Mouse (Mus musculus): ENCODE data around the gene Mettl25. TPM values are rescaled to one million over a fixed set of nuclear protein-coding genes. Genes with fewer than 3 reads are reported as not detected.

Mettl25 gene
- polyA plus RNA-seq, 1 experiment from 2014 or later: 11.0 TPM

DNA sequence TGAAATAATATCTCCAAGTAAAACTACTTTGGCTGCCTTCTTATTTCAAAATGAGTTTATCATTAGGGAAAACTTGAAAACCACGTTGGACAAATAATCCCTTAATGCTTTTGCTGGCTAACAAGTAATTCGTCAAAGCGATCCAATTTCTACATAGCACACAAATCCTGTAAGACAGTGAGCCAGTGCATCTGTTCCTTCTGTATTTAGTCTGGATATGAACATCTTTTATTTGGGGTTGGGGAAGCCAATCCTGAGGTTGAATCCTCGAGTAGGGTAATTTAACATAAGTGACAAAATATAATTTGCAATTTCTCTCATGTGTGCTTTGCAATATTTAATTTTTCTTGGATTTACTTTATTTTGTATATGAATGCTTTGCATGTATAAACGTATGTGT lies 102.2 kb downstream of the Mettl25 start:
- WGBS: 71% methylated on average over 5 of the region's 5 CpGs
- no peak overlapping the region for H3K9ac ChIP-seq (ENCODE audit: low read length)
- H3K4me2 ChIP-seq (ENCODE audit: low read length): no peak overlapping the region
- no peaks in the 10 kb centered on the region for H3K36me3 ChIP-seq (ENCODE audit: control insufficient read depth, insufficient read depth, low read length)
- H3K9me3 ChIP-seq (ENCODE audit: control insufficient read depth, low read length): no peaks in the 10 kb centered on the region
- no peak for ATAC-seq (ENCODE audit: insufficient number of reproducible peaks, insufficient read depth, low FRiP score, low read depth)
- no peaks in the 10 kb centered on the region for H3K27me3 ChIP-seq (ENCODE audit: control insufficient read depth, insufficient read depth, low read length)
- H3K27ac ChIP-seq (replicated peaks in 1 of 2; ENCODE audit: control insufficient read depth in 1 of 2, insufficient read depth in 1 of 2, low read depth in 2 of 2, low read length in 2 of 2): no peak overlapping the region
- H3K4me3 ChIP-seq (ENCODE audit: control insufficient read depth in 1 of 2, insufficient read depth in 1 of 2, low read depth in 1 of 2, low read length in 2 of 2): no peak overlapping the region
- no peaks in the 10 kb centered on the region for H3K4me1 ChIP-seq (ENCODE audit: control insufficient read depth in 2 of 2, insufficient read depth in 2 of 2, low read length in 2 of 2)

DNA sequence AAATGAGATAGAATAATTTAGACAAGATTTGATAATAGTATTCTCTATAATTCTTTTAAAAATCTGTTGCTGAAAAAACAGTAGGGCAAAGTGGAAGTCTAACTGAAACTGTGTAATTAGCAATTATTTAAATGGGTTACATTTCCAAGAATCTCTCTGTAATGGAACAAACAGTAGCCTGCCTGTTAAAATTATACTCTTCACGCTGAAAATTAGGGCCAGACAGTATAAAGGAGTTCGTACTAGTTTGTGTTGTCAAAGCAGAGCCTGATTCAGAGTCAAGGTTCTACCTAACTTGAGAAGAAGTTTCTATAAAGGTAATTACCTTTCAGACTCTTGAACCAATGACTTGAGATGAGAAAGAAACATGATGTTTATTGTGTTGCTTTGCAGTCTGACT lies 113.4 kb downstream of the Mettl25 start:
- Histone ChIP-seq H3K27ac (replicated peaks in 1 of 2; ENCODE audit: control insufficient read depth in 1 of 2, insufficient read depth in 1 of 2, low read depth in 2 of 2, low read length in 2 of 2) (no peak overlapping the region), H3K4me3 (ENCODE audit: control insufficient read depth in 1 of 2, insufficient read depth in 1 of 2, low read depth in 1 of 2, low read length in 2 of 2) (no peak overlapping the region), H3K4me2 (ENCODE audit: low read length) (no peak overlapping the region), H3K36me3 (ENCODE audit: control insufficient read depth, insufficient read depth, low read length) (no peaks in the 10 kb centered on the region), H3K9ac (ENCODE audit: low read length) (no peak overlapping the region), H3K4me1 (ENCODE audit: control insufficient read depth in 2 of 2, insufficient read depth in 2 of 2, low read length in 2 of 2) (no peaks in the 10 kb centered on the region), H3K9me3 (ENCODE audit: control insufficient read depth, low read length) (no peaks in the 10 kb centered on the region), H3K27me3 (ENCODE audit: control insufficient read depth, insufficient read depth, low read length) (no peaks in the 10 kb centered on the region)
- WGBS: 67% methylated on average over 2 of the region's 2 CpGs
- ATAC-seq (ENCODE audit: insufficient number of reproducible peaks, insufficient read depth, low FRiP score, low read depth): no peak

DNA sequence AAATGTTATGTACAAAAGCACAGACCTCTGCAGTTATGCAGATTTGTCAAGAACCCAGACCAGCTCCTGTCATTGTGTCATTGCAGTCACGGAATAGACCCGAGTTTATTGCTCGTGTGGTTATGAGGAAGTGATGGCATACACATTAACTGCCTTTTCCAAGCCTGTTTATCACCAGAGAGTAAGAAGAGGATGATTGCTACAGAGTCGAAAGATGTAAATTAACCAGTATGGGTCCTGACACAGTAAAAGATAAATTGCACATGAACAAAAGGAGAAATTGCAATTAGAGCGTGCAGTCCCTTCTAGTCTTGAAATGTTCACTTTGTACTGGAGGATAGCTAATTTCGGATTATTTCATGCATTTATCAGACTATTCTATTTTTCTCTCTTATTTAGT lies 113.8 kb downstream of the Mettl25 start:
- no peak for ATAC-seq (ENCODE audit: insufficient number of reproducible peaks, insufficient read depth, low FRiP score, low read depth)
- Histone ChIP-seq H3K27ac (replicated peaks in 1 of 2; ENCODE audit: control insufficient read depth in 1 of 2, insufficient read depth in 1 of 2, low read depth in 2 of 2, low read length in 2 of 2) (no peak overlapping the region), H3K9me3 (ENCODE audit: control insufficient read depth, low read length) (no peaks in the 10 kb centered on the region), H3K4me1 (ENCODE audit: control insufficient read depth in 2 of 2, insufficient read depth in 2 of 2, low read length in 2 of 2) (no peaks in the 10 kb centered on the region), H3K27me3 (ENCODE audit: control insufficient read depth, insufficient read depth, low read length) (no peaks in the 10 kb centered on the region), H3K36me3 (ENCODE audit: control insufficient read depth, insufficient read depth, low read length) (no peaks in the 10 kb centered on the region), H3K9ac (ENCODE audit: low read length) (no peak overlapping the region), H3K4me3 (ENCODE audit: control insufficient read depth in 1 of 2, insufficient read depth in 1 of 2, low read depth in 1 of 2, low read length in 2 of 2) (no peak overlapping the region), H3K4me2 (ENCODE audit: low read length) (no peak overlapping the region)
- 75% methylated on average over 6 of the region's 6 CpGs for WGBS

DNA sequence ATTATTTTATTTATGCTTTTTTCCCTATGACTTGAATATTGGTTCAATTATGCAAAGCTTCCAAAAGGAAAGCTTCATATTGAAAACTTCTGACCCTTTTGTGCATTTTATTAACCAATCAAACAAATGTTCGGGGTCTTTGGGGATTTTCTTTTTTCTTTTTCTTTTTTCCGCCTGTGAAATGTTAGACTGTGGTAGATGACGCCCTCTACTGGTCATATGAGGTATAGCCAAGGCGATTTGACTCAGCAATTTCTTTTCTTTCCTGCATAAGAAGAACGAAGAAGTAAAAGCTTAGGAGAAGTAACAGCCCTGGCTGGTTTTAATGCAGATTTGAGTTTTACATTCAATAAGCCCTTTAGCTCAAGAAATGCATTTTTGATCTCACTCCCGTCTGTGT lies 126.3 kb downstream of the Mettl25 start:
- 12% methylated on average over 6 of the region's 6 CpGs for WGBS
- Histone ChIP-seq H3K4me2 (ENCODE audit: low read length) (no peak overlapping the region; the same call in 1 of the 2 replicates), H3K27me3 (ENCODE audit: control insufficient read depth, insufficient read depth, low read length) (no peaks in the 10 kb centered on the region), H3K4me1 (ENCODE audit: control insufficient read depth in 2 of 2, insufficient read depth in 2 of 2, low read length in 2 of 2) (no peaks in the 10 kb centered on the region), H3K4me3 (ENCODE audit: control insufficient read depth in 1 of 2, insufficient read depth in 1 of 2, low read depth in 1 of 2, low read length in 2 of 2) (no peak overlapping the region), H3K9ac (ENCODE audit: low read length) (no peak overlapping the region), H3K27ac (replicated peaks in 1 of 2; ENCODE audit: control insufficient read depth in 1 of 2, insufficient read depth in 1 of 2, low read depth in 2 of 2, low read length in 2 of 2) (no peak overlapping the region), H3K9me3 (ENCODE audit: control insufficient read depth, low read length) (no peaks in the 10 kb centered on the region), H3K36me3 (ENCODE audit: control insufficient read depth, insufficient read depth, low read length) (no peaks in the 10 kb centered on the region)
- ATAC-seq (ENCODE audit: insufficient number of reproducible peaks, insufficient read depth, low FRiP score, low read depth): no peak

DNA sequence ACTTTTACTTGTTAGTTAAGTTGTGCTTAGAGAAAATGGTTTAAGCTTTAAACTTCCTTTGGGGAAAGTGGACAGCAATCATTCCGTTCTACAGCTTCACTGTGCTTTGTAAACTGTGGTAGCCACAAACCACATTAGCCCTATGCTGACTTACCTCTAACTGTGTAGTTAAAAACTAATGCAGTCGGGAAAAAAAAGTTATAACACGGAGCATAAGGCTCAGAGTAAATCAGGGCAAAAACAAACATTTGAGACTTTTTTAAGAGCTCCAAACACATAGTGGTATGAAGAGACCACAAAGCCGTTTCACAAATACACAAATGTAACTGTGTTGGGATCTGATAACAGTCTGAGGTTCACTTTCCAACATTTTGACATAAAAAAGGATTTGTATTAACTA lies 126.8 kb downstream of the Mettl25 start:
- Histone ChIP-seq H3K4me2 (ENCODE audit: low read length) (no peak overlapping the region), H3K36me3 (ENCODE audit: control insufficient read depth, insufficient read depth, low read length) (no peaks in the 10 kb centered on the region), H3K27me3 (ENCODE audit: control insufficient read depth, insufficient read depth, low read length) (no peaks in the 10 kb centered on the region), H3K4me1 (ENCODE audit: control insufficient read depth in 2 of 2, insufficient read depth in 2 of 2, low read length in 2 of 2) (no peaks in the 10 kb centered on the region), H3K27ac (replicated peaks in 1 of 2; ENCODE audit: control insufficient read depth in 1 of 2, insufficient read depth in 1 of 2, low read depth in 2 of 2, low read length in 2 of 2) (no peak overlapping the region), H3K9ac (ENCODE audit: low read length) (no peak overlapping the region), H3K9me3 (ENCODE audit: control insufficient read depth, low read length) (no peaks in the 10 kb centered on the region), H3K4me3 (ENCODE audit: control insufficient read depth in 1 of 2, insufficient read depth in 1 of 2, low read depth in 1 of 2, low read length in 2 of 2) (no peak overlapping the region)
- no peak for ATAC-seq (ENCODE audit: insufficient number of reproducible peaks, insufficient read depth, low FRiP score, low read depth)
- 64% methylated on average over 4 of the region's 4 CpGs for WGBS

DNA sequence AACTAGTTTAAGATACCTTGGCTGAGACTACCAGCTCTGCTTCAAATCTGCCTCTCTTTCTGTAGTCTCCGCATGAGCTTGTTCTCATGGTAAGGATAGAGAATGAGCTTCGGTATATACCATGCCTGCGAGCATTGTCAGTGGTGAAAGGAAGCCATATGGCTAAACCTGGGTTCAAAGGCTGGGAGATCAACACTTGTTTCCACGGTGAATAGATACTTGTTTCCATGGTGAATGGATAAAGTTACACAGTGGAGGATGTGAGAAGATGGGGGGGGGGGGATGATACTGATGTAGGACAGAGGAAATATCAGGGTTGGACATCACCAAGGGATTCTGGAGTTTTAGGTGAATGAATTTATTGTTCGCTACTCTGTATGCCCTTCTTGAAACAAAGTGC lies 128.0 kb downstream of the Mettl25 start:
- no peaks in the 10 kb centered on the region for H3K27me3 ChIP-seq (ENCODE audit: control insufficient read depth, insufficient read depth, low read length)
- H3K4me2 ChIP-seq (ENCODE audit: low read length): no peak overlapping the region
- WGBS: 74% methylated on average over 5 of the region's 5 CpGs
- no peak overlapping the region for H3K4me3 ChIP-seq (ENCODE audit: control insufficient read depth in 1 of 2, insufficient read depth in 1 of 2, low read depth in 1 of 2, low read length in 2 of 2)
- H3K9ac ChIP-seq (ENCODE audit: low read length): no peak overlapping the region
- no peak overlapping the region for H3K27ac ChIP-seq (replicated peaks in 1 of 2; ENCODE audit: control insufficient read depth in 1 of 2, insufficient read depth in 1 of 2, low read depth in 2 of 2, low read length in 2 of 2)
- no peaks in the 10 kb centered on the region for H3K9me3 ChIP-seq (ENCODE audit: control insufficient read depth, low read length)
- no peaks in the 10 kb centered on the region for H3K36me3 ChIP-seq (ENCODE audit: control insufficient read depth, insufficient read depth, low read length)
- no peaks in the 10 kb centered on the region for H3K4me1 ChIP-seq (ENCODE audit: control insufficient read depth in 2 of 2, insufficient read depth in 2 of 2, low read length in 2 of 2)
- no peak for ATAC-seq (ENCODE audit: insufficient number of reproducible peaks, insufficient read depth, low FRiP score, low read depth)

Other genes starting within 250 kb of the Mettl25 start
- gene Ccdc59, start 313 bp downstream of the Mettl25 start, polyA plus RNA-seq (2014; fragmentation: Nextera tagmentation; extraction: Ambion mirVana): 38.0 and 41.3 TPM in 2 replicates